Mouse (Mus musculus): ENCODE results near the gene Rasgef1c.

- TF ChIP-seq CTCF (IDR thresholded peaks at IDR 0.05; ENCODE audit: low read depth, low read length) (no peak), GATA1 (IDR thresholded peaks at IDR 0.05; ENCODE audit: borderline replicate concordance, low read length) (no peak)
Observed at GRCm38 (mm10) chr11:50024833-50025720, 123.4 kb downstream of the Rasgef1c start, which contains the start of gene Rnf130.
